Mouse (Mus musculus) liver, embryonic 12.5 days (tissue): ENCODE data around the gene Fosl2. TPM values are rescaled to one million over a fixed set of nuclear protein-coding genes. Genes with fewer than 3 reads are reported as not detected.

Experiments used
- ATAC-seq: fragments of 200-750 bp; cut with Nextera tagmentation; 2 replicates; pipeline ENCODE4 v1.8.0; 2017; ENCODE audit warnings: moderate number of reproducible peaks, mild to moderate bottlenecking, moderate library complexity
- H3K27ac ChIP-seq: fragments of 300-500 bp; sonication (generic); 2 replicates; pipeline ENCODE4 v1.5.1; 2016; ENCODE audit warnings: mild to moderate bottlenecking
- H3K27me3 ChIP-seq: fragments of 300-500 bp; sonication (generic); replicated peaks from 2 replicates; pipeline ENCODE4 v1.6.1; 2016; ENCODE audit warnings: mild to moderate bottlenecking, moderate library complexity
- H3K36me3 ChIP-seq: fragments of 300-500 bp; sonication (generic); 2 replicates; pipeline ENCODE4 v1.6.1; 2016; ENCODE audit warnings: mild to moderate bottlenecking, moderate library complexity
- H3K4me1 ChIP-seq: fragments of 300-500 bp; sonication (generic); 2 replicates; pipeline ENCODE4 v1.6.1; 2016
- H3K4me2 ChIP-seq: fragments of 300-500 bp; sonication (generic); 2 replicates; pipeline ENCODE4 v1.6.1; 2016; ENCODE audit warnings: mild to moderate bottlenecking, moderate library complexity
- H3K4me3 ChIP-seq: fragments of 300-500 bp; sonication (generic); 2 replicates; pipeline ENCODE4 v1.5.1; 2016; ENCODE audit warnings: mild to moderate bottlenecking, moderate library complexity
- H3K9ac ChIP-seq: fragments of 300-500 bp; sonication (generic); 2 replicates; pipeline ENCODE4 v1.6.1; 2016; ENCODE audit warnings: mild to moderate bottlenecking, moderate library complexity
- H3K9me3 ChIP-seq: fragments of 300-500 bp; sonication (generic); replicated peaks from 2 replicates; pipeline ENCODE4 v1.6.1; 2016; ENCODE audit warnings: mild to moderate bottlenecking, moderate library complexity
- WGBS: fragments of 180-500 bp; shearing (Covaris S2); methylation state at CpG from one replicate; pipeline ENCODE4 v1.1.7; 2016; ENCODE audit not compliant: insufficient replicate concordance; 5-methylcytosine and 5-hydroxymethylcytosine counted together
- polyA plus RNA-seq: library from polyadenylated mRNA; unstranded; fragments of >200 nt; fragmentation: Nextera tagmentation; extraction: Ambion mirVana; gene quantifications from 2 replicates; pipeline ENCODE4 v1.2.1, GENCODE M21; 2016

Fosl2 gene
- polyA plus RNA-seq, 1 experiment from 2014 or later: 0.73 TPM

GRCm38 (mm10) chr5:32192016-32192845 lies 56.6 kb downstream of the Fosl2 start:
- H3K36me3 ChIP-seq: no peaks in the 10 kb centered on the region
- H3K4me1 ChIP-seq: peaks cover 3% of the 10 kb centered on the region; the same call in 1 of the 2 replicates
- no peak overlapping the region for H3K27ac ChIP-seq
- no peak overlapping the region for H3K4me2 ChIP-seq
- no peak for ATAC-seq
- WGBS: 60% methylated on average over 16 of the region's 16 CpGs
- H3K4me3 ChIP-seq: no peak overlapping the region
- H3K9ac ChIP-seq: no peak overlapping the region
- H3K9me3 ChIP-seq: no peaks in the 10 kb centered on the region
- no peaks in the 10 kb centered on the region for H3K27me3 ChIP-seq

GRCm38 (mm10) chr5:32194236-32194635 lies 58.6 kb downstream of the Fosl2 start:
- no peaks in the 10 kb centered on the region for H3K9me3 ChIP-seq
- no peak overlapping the region for H3K4me3 ChIP-seq
- H3K27me3 ChIP-seq: no peaks in the 10 kb centered on the region
- no peak overlapping the region for H3K27ac ChIP-seq
- no peak overlapping the region for H3K4me2 ChIP-seq
- no peak for ATAC-seq
- WGBS: 42% methylated on average over 4 of the region's 4 CpGs
- no peaks in the 10 kb centered on the region for H3K36me3 ChIP-seq
- no peak overlapping the region for H3K9ac ChIP-seq
- peaks cover 3% of the 10 kb centered on the region; the same call in 1 of the 2 replicates for H3K4me1 ChIP-seq

- no peaks in the 10 kb centered on the region for H3K36me3 ChIP-seq
- no peaks in the 10 kb centered on the region for H3K27me3 ChIP-seq
- H3K4me1 ChIP-seq: peaks cover 3% of the 10 kb centered on the region; the same call in 1 of the 2 replicates
- 0 out of 2 replicates have a peak, but pooled peaks have one; percentile 7 for ATAC-seq
- WGBS: 39% methylated on average over 12 of the region's 12 CpGs
- no peak overlapping the region for H3K4me2 ChIP-seq
- H3K9ac ChIP-seq: no peak overlapping the region
- H3K9me3 ChIP-seq: no peaks in the 10 kb centered on the region
- no peak overlapping the region for H3K27ac ChIP-seq
- H3K4me3 ChIP-seq: no peak overlapping the region
These were observed 60.4 kb downstream of the Fosl2 start for GRCm38 (mm10) chr5:32195857-32196609.

- no peak overlapping the region for H3K4me2 ChIP-seq
These were observed 62.1 kb downstream of the Fosl2 start for GRCm38 (mm10) chr5:32197698-32198097.

GRCm38 (mm10) chr5:32199136-32199535 lies 63.5 kb downstream of the Fosl2 start:
- Histone ChIP-seq H3K27me3 (no peaks in the 10 kb centered on the region), H3K4me2 (no peak overlapping the region), H3K4me3 (no peak overlapping the region), H3K36me3 (no peaks in the 10 kb centered on the region), H3K9ac (no peak overlapping the region), H3K4me1 (peaks cover under 1% of the 10 kb centered on the region; the same call in 1 of the 2 replicates), H3K27ac (no peak overlapping the region), H3K9me3 (no peaks in the 10 kb centered on the region)
- WGBS: 53% methylated on average over 3 of the region's 3 CpGs
- ATAC-seq: no peak

More at GRCm38 (mm10) chr5:32197698-32198097, 62.1 kb downstream of the Fosl2 start:
- H3K9ac ChIP-seq: no peak overlapping the region
- peaks cover 3% of the 10 kb centered on the region; the same call in 1 of the 2 replicates for H3K4me1 ChIP-seq
- 10% methylated on average over 4 of the region's 4 CpGs for WGBS
- H3K36me3 ChIP-seq: no peaks in the 10 kb centered on the region
- H3K9me3 ChIP-seq: no peaks in the 10 kb centered on the region
- peak; percentile 67; the same call in 1 of the 2 replicates for ATAC-seq
- H3K4me3 ChIP-seq: no peak overlapping the region
- no peaks in the 10 kb centered on the region for H3K27me3 ChIP-seq
- H3K27ac ChIP-seq: no peak overlapping the region

GRCm38 (mm10) chr5:32199594-32199993 lies 64.0 kb downstream of the Fosl2 start:
- no peaks in the 10 kb centered on the region for H3K27me3 ChIP-seq
- no peak overlapping the region for H3K9ac ChIP-seq
- H3K27ac ChIP-seq: no peak overlapping the region

GRCm38 (mm10) chr5:32204653-32205052 lies 69.1 kb downstream of the Fosl2 start:
- Histone ChIP-seq H3K27ac (no peak overlapping the region), H3K36me3 (no peaks in the 10 kb centered on the region), H3K4me1 (no peaks in the 10 kb centered on the region), H3K4me2 (no peak overlapping the region), H3K27me3 (no peaks in the 10 kb centered on the region), H3K4me3 (no peak overlapping the region), H3K9ac (no peak overlapping the region), H3K9me3 (no peaks in the 10 kb centered on the region)
- no peak for ATAC-seq
- WGBS: 62% methylated on average over 4 of the region's 4 CpGs

More at GRCm38 (mm10) chr5:32199594-32199993, 64.0 kb downstream of the Fosl2 start:
- Histone ChIP-seq H3K4me1 (no peaks in the 10 kb centered on the region), H3K9me3 (no peaks in the 10 kb centered on the region), H3K36me3 (no peaks in the 10 kb centered on the region), H3K4me3 (no peak overlapping the region), H3K4me2 (no peak overlapping the region)
- ATAC-seq: no peak
- 76% methylated on average over 3 of the region's 3 CpGs for WGBS

GRCm38 (mm10) chr5:32206726-32207125 lies 71.1 kb downstream of the Fosl2 start:
- ATAC-seq: no peak
- Histone ChIP-seq H3K9me3 (no peaks in the 10 kb centered on the region), H3K27me3 (no peaks in the 10 kb centered on the region), H3K27ac (no peak overlapping the region), H3K4me3 (no peak overlapping the region), H3K9ac (no peak overlapping the region), H3K4me2 (no peak overlapping the region), H3K4me1 (no peaks in the 10 kb centered on the region), H3K36me3 (no peaks in the 10 kb centered on the region)
- WGBS: 57% methylated on average over 2 of the region's 2 CpGs

Other genes with a start within 250 kb of the Fosl2 start
- gene Plb1, start 96.9 kb downstream of the Fosl2 start, polyA plus RNA-seq: not detected in 2 replicates